Mouse (Mus musculus) thymus, adult 2 months (tissue): ENCODE measurements around the gene Cstf3. TPM values are rescaled to one million over a fixed set of nuclear protein-coding genes. Genes with fewer than 3 reads are reported as not detected.

ENCODE experiments used
- DNase-seq: peaks from one replicate; pipeline ENCODE4 v3.0.0; 2021
- H3K27ac ChIP-seq: fragments of 200-500 bp; 2 replicates; pipeline ENCODE4 v1.5.1; 2012; ENCODE audit warnings: low read length, control low read depth; ENCODE audit not compliant: control insufficient read depth, insufficient read depth
- H3K27me3 ChIP-seq: fragments of 200-500 bp; 2 replicates; pipeline ENCODE4 v1.6.1; 2012; ENCODE audit warnings: mild to moderate bottlenecking, low read length, moderate library complexity, mixed read lengths; ENCODE audit not compliant: control insufficient read depth, insufficient read depth
- H3K36me3 ChIP-seq: fragments of 200-500 bp; 2 replicates; pipeline ENCODE4 v1.6.1; 2012; ENCODE audit warnings: mild to moderate bottlenecking, low read length, moderate library complexity; ENCODE audit not compliant: control insufficient read depth, insufficient read depth
- H3K4me1 ChIP-seq: fragments of 200-500 bp; replicated peaks from 2 replicates; pipeline ENCODE4 v1.6.1; 2012; ENCODE audit warnings: low read length; ENCODE audit not compliant: control insufficient read depth, insufficient read depth
- H3K4me3 ChIP-seq: fragments of 200-500 bp; 2 replicates; pipeline ENCODE4 v1.5.1; 2012; ENCODE audit warnings: mild to moderate bottlenecking, low read length, control low read depth, moderate library complexity; ENCODE audit not compliant: control insufficient read depth, insufficient read depth
- CTCF ChIP-seq: fragments of 200-500 bp; IDR thresholded peaks from 2 replicates; pipeline ENCODE4 v1.5.1; 2012; ENCODE audit warnings: mild to moderate bottlenecking, control low read depth, low read length, moderate library complexity, borderline replicate concordance; ENCODE audit not compliant: control insufficient read depth, poor library complexity, insufficient read depth; ENCODE audit errors: extremely low read depth
- POLR2A ChIP-seq: fragments of 200-500 bp; IDR thresholded peaks from 2 replicates; pipeline ENCODE4 v1.6.1; 2012; ENCODE audit warnings: mild to moderate bottlenecking, low read length, control low read depth, moderate library complexity; ENCODE audit not compliant: control insufficient read depth, poor library complexity, insufficient read depth; ENCODE audit errors: extremely low read depth
- WGBS: fragments of 180-500 bp; shearing (Covaris S2); methylation state at CpG from one replicate; pipeline ENCODE4 v1.1.7; 2018; 5-methylcytosine and 5-hydroxymethylcytosine counted together
- polyA plus RNA-seq: library from polyadenylated mRNA; depleted of rRNA; stranded (reverse); fragments of >200 nt; gene quantifications from 2 replicates; pipeline ENCODE4 v1.2.3, GENCODE M21; 2012

Cstf3 gene
- polyA plus RNA-seq, 1 experiment, result 17.4 TPM

DNA sequence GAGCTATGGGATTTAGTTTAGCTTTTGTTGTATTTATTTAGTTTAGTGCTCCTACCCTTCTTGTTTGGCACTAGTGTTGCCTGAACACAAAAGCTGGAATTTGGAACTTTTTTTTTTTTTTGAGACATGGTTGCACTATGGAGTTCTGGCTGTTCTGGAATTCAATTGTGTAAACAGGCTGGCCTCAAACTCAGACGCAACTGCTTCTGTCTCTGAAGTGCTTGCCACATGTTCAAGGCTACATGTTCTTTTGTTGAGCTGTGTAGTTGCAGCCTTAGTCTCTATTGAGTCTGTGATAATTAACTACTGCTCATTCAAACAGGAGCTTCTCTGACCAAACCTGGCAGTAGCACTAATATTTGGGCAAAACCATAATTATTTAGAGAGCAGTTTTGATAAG is 13.1 kb downstream of the Cstf3 start:
- WGBS, result 89% methylated on average over 1 of the region's 1 CpGs

DNA sequence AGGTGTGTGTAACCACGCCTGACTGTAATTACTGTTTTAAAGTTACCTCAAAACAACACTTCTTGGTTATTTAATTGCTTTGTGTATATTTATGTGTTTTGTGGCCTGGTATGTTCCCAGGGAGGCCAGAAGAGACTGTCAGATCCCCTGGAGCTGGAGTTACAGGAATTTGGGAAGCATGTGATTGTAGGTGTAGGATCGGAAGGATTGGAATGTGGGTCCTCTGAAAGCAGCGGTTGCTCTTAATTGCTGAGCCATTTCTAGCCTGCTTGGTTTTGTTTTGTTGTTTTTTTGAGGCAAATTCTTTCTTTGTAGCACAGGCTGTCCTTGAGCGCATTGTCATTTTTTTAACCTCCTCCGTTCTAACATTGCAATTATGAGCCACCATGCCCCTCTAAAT is 14.4 kb downstream of the Cstf3 start:
- Histone ChIP-seq H3K4me1 (no peaks in the 10 kb centered on the region), H3K4me3 (no peak overlapping the region), H3K27me3 (no peaks in the 10 kb centered on the region), H3K27ac (no peak overlapping the region), H3K36me3 (peaks cover 6% of the 10 kb centered on the region)
- 96% methylated on average over 5 of the region's 5 CpGs for whole genome bisulfite sequencing
- no peak for DNase-seq
- TF ChIP-seq POLR2A, result no peak
- no peak for TF ChIP-seq CTCF

More for the DNA sequence above, 13.1 kb downstream of the Cstf3 start:
- Histone ChIP-seq H3K4me1 (no peaks in the 10 kb centered on the region), H3K36me3 (no peaks in the 10 kb centered on the region), H3K27me3 (no peaks in the 10 kb centered on the region), H3K4me3 (no peak overlapping the region), H3K27ac (no peak overlapping the region)
- no peak for DNase-seq
- TF ChIP-seq POLR2A (no peak), CTCF (no peak)

GRCm38 (mm10) chr2:104605560-104605959 is 15.2 kb downstream of the Cstf3 start:
- Histone ChIP-seq H3K27ac (no peak overlapping the region), H3K4me3 (no peak overlapping the region), H3K4me1 (no peaks in the 10 kb centered on the region), H3K27me3 (no peaks in the 10 kb centered on the region), H3K36me3 (peaks cover 6% of the 10 kb centered on the region)
- no peak for TF ChIP-seq POLR2A
- TF ChIP-seq CTCF, result no peak
- 100% methylated on average over 1 of the region's 1 CpGs for WGBS
- no peak for DNase-seq

DNA sequence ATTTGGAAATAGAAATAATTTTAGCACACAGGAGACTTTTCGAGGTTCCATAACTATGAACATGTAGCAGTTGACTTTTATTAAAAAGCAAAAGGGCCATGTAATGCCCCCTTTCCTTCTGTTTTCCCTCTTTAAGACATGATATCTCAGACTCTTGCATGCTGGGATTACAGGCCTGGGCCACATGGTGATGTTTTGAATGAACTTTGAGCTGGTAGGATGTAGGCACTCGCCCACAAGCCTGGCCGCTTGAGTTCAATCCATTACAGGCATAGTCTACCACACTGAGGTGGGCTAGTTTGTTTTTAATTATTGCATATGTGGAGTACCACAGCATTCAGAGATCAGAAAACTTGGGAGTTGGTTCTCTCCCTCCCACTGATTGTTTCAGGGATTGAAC is 24.5 kb downstream of the Cstf3 start:
- 98% methylated on average over 3 of the region's 3 CpGs for WGBS
- no peak overlapping the region for H3K27ac ChIP-seq
- TF ChIP-seq CTCF (no peak), POLR2A (no peak)

DNA sequence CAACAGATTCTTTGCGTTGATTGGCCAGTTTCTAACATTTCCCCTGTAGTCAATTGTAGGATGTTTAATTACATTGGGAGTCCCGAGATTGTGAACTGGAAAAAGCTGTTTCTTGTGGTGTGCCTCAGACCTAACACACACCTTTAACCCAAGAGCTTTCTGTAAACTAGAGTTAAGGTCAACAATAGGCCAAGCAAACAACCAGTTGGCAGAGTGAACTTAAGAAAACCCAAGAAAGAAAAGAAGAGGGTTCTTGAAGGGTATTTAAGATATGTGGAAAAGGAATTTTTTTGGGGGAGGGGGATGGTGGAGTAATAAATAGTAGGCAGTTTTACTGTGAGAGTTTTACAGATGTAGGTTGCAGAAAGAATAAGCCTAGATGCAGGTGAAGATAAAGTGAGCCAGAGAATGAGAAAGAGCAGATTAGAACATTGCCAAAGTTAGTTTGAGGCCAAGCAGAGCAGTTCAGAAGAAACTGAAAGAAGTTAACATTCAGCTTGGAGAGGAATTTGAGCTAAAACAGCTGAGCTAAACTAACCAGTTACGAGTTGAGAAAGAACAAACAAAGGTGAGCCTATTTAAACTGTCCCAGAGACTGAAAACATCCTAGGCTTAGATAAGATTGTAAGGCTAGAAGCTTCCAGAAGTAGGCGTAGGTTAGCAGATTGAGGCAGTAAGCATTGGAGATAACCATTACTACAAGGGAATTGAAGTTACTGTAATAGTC is 25.8 kb downstream of the Cstf3 start:
- no peaks in the 10 kb centered on the region for H3K4me1 ChIP-seq
- H3K27ac ChIP-seq, result no peak overlapping the region
- no peaks in the 10 kb centered on the region for H3K27me3 ChIP-seq
- 96% methylated on average over 4 of the region's 4 CpGs for WGBS
- H3K4me3 ChIP-seq, result no peak overlapping the region
- no peak for DNase-seq
- H3K36me3 ChIP-seq, result peaks cover 5% of the 10 kb centered on the region; the same call in 1 of the 2 replicates
- TF ChIP-seq CTCF, result no peak
- no peak for TF ChIP-seq POLR2A

More for the DNA sequence above, 24.5 kb downstream of the Cstf3 start:
- DNase-seq, result no peak
- Histone ChIP-seq H3K4me1 (no peaks in the 10 kb centered on the region), H3K4me3 (no peak overlapping the region), H3K36me3 (peaks cover 5% of the 10 kb centered on the region), H3K27me3 (no peaks in the 10 kb centered on the region)

- Histone ChIP-seq H3K4me1 (no peaks in the 10 kb centered on the region), H3K4me3 (no peak overlapping the region), H3K27ac (no peak overlapping the region), H3K36me3 (peaks cover 58% of the 10 kb centered on the region), H3K27me3 (no peaks in the 10 kb centered on the region)
- 95% methylated on average over 1 of the region's 1 CpGs for WGBS
- no peak for DNase-seq
- TF ChIP-seq CTCF (no peak), POLR2A (no peak)
Measured at GRCm38 (mm10) chr2:104658659-104659058, 68.3 kb downstream of the Cstf3 start.
